In the genomic region with DNA sequence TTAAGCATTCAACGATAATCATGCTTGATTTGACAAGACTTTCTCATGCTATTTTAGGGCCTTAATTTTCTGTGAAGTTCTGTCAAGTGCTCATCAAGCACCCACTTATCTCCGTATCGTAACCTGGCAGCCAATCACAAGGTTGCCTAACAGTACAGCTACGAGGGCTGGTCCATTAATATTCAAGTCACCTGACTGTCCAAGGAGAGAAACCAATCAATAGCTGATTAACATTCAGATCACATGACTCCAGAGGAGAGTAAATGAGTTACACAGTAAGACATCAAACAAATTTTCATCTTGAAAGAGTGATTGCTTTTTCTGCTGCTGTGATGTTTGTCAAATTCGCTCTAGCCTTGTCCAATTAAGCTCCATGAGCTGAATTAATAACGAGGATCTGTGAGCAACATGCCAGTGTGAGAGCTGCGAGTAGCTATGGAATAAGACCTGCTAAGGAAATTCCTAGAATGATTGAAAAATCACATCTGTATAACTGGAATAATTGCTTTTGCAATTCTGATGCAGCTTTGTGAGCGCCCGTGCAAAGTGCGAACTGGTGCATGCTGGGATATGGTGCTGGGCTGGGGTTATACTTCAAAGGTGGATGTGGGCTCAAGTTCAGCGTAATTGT, we compare ENCODE assay signal across 14 mouse cellular contexts.
A peak's percentile ranks its signal among the peaks of the same experiment; 100 is the strongest.
DNase-seq lines count a peak whose midpoint lies in the region; ATAC-seq and TF ChIP-seq lines count a peak whose summit lies in the region.
"Had no signal": no experiment of that assay in that cellular context is flagged by ENCODE, and none has a peak within 500 bp of the region (broad histone marks: within the 10 kb centered on the region; RNA-seq: fewer than 3 reads in every experiment).

No protein-coding gene starts in this region.

- H3K36me3 ChIP-seq in forebrain, postnatal 0 days (ENCODE audit: insufficient read depth), result no peaks in the 10 kb centered on the region
- H3K36me3 ChIP-seq in midbrain, embryonic 14.5 days (ENCODE audit: control insufficient read depth, insufficient read depth, low read length), result no peaks in the 10 kb centered on the region
- H3K36me3 ChIP-seq: liver, embryonic 13.5 days had no signal

- no peak overlapping the region for H3K9ac ChIP-seq in forebrain, postnatal 0 days
- no peak overlapping the region for H3K9ac ChIP-seq in midbrain, embryonic 14.5 days (replicated peaks; ENCODE audit: low read length)
- H3K9ac ChIP-seq: liver, embryonic 13.5 days had no signal

- H3K27ac ChIP-seq in forebrain, postnatal 0 days (ENCODE audit: low read depth, low read length), result no peak overlapping the region
- no peak overlapping the region; the same call in 1 of the 2 replicates for H3K27ac ChIP-seq in midbrain, embryonic 14.5 days (replicated peaks; ENCODE audit: low read depth, low read length)
- H3K27ac ChIP-seq: liver, embryonic 13.5 days had no signal

- peak overlapping the region; percentile 13; the same call in 1 of the 2 replicates for H3K4me2 ChIP-seq in forebrain, postnatal 0 days (ENCODE audit: low read depth)
- H3K4me2 ChIP-seq in midbrain, embryonic 14.5 days (ENCODE audit: low read length), result peak overlapping the region; percentile 49
- H3K4me2 ChIP-seq: liver, embryonic 13.5 days had no signal

- WGBS in forebrain, postnatal 0 days, result 19% methylated on average over 11 of the region's 11 CpGs
- 15% methylated on average over 11 of the region's 11 CpGs for WGBS in midbrain, embryonic 14.5 days

- intact Hi-C loops in left cerebral cortex, postnatal 36 days (cut with DNase I), result loop anchor here (5.0 kb wide), 1 partner anchor 180 kb away; a partner anchor contains a TSS

- TF ChIP-seq CTCF in forebrain, postnatal 0 days (IDR thresholded peaks at IDR 0.05; ENCODE audit: low read depth), result no peak

- H3K27me3 ChIP-seq in forebrain, postnatal 0 days (ENCODE audit: insufficient read depth, low read length), result 0 out of 2 replicates have a peak, but pooled peaks cover 3% of the 10 kb centered on the region
- peaks cover 9% of the 10 kb centered on the region; the same call in 1 of the 2 replicates for H3K27me3 ChIP-seq in midbrain, embryonic 14.5 days (ENCODE audit: control insufficient read depth, insufficient read depth, low read length)
- H3K27me3 ChIP-seq: liver, embryonic 13.5 days had no signal

- peak; percentile 11 for DNase-seq in left cerebral cortex, adult 11 months (ENCODE audit: low spot score)
- DNase-seq in left cerebral cortex, postnatal 36 days (ENCODE audit: low spot score in 2 of 2), result no peak
- DNase-seq in forebrain, postnatal 0 days, result peak; percentile 54
- peak; percentile 79 for DNase-seq in midbrain, embryonic 14.5 days
- DNase-seq in retina, postnatal 1 day, result peak; percentile 44
- DNase-seq in thymus, postnatal 0 days (ENCODE audit: low spot score), result no peak
- no peak for DNase-seq in heart, adult 11 months
- DNase-seq in cerebellum, adult 8-10 months, result no peak
- DNase-seq: cerebellum, adult 18-20 months; gastrocnemius, postnatal 36 days; kidney, adult 8-10 months; liver, embryonic 13.5 days; thymus, postnatal 14 days had no signal

- H3K4me1 ChIP-seq in forebrain, postnatal 0 days (ENCODE audit: insufficient read depth), result peaks cover 11% of the 10 kb centered on the region
- H3K4me1 ChIP-seq in midbrain, embryonic 14.5 days (ENCODE audit: control insufficient read depth, insufficient read depth, low read length), result peaks cover 38% of the 10 kb centered on the region
- H3K4me1 ChIP-seq: liver, embryonic 13.5 days had no signal

- H3K4me3 ChIP-seq in forebrain, postnatal 0 days (ENCODE audit: low read depth, low read length), result no peak overlapping the region
- H3K4me3 ChIP-seq in midbrain, embryonic 14.5 days (replicated peaks; ENCODE audit: low read depth, low read length), result peak overlapping the region; percentile 12
- H3K4me3 ChIP-seq: liver, embryonic 13.5 days had no signal

- H3K9me3 ChIP-seq in forebrain, postnatal 0 days (ENCODE audit: low read length), result no peaks in the 10 kb centered on the region
- H3K9me3 ChIP-seq in midbrain, embryonic 14.5 days (ENCODE audit: control insufficient read depth, low read length), result no peaks in the 10 kb centered on the region
- H3K9me3 ChIP-seq: liver, embryonic 13.5 days had no signal

- peak; percentile 49 for ATAC-seq in forebrain, postnatal 0 days
- ATAC-seq in midbrain, embryonic 14.5 days (ENCODE audit: low FRiP score, low TSS enrichment), result peak; percentile 64
- ATAC-seq: lung, postnatal 0 days had no signal

Comparison
In these comparisons a context has a peak if more than half of its experiments do, and no peak if none do; other contexts are left out.
1. DNase-seq: peak in left cerebral cortex, adult 11 months (single experiment), forebrain, postnatal 0 days (single experiment), midbrain, embryonic 14.5 days (single experiment) and retina, postnatal 1 day (single experiment); none in left cerebral cortex, postnatal 36 days (0 of 2), thymus, postnatal 0 days (single experiment), heart, adult 11 months (single experiment) and cerebellum, adult 8-10 months (single experiment).